ENCODE assay signal across 9 mouse cellular contexts in the genomic region with DNA sequence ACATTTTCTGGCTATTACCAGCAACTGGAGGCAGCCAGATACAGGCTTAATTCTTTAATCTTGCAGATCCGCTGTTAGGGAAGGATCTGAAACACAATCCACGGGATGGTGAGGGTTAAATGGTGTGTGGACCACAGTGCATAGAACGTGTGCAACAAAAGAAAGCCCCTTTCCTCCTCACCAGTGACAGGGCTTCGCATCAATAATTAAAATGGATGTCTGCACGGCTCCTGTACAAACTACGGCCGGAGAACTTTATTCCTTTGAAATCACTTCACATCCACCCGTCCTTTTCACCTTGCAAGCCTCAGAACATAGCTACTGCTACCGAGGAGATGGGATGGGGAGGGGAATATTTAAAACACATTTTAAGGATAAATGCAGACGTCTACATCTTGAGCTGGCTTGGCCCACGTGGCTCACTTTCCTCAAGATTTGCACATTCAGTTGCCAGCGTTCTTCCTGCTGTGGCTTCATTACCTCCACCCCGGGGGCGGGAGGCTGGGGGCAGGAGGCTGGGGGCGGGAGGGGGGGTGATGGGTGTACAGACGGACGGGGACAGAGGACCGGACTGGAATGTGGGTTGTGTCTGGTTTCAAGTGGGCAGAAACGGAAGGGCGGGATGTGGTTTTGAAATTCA. TPM values are rescaled to one million over a fixed set of nuclear protein-coding genes. Genes with fewer than 3 reads are reported as not detected.
DNase-seq lines count a peak whose midpoint lies in the region; ATAC-seq lines count a peak whose summit lies in the region.
"Had no signal": no experiment of that assay in that cellular context is flagged by ENCODE, and none has a peak within 500 bp of the region (broad histone marks: within the 10 kb centered on the region; RNA-seq: fewer than 3 reads in every experiment).

No protein-coding gene starts in this region.

- peak overlapping the region; percentile 56 for H3K9ac ChIP-seq in lung, embryonic 16.5 days (ENCODE audit: low read length)
- peak overlapping the region; percentile 51 for H3K9ac ChIP-seq in forebrain, embryonic 12.5 days
- H3K9ac ChIP-seq in liver, embryonic 13.5 days: no peak overlapping the region
- peak overlapping the region; percentile 43; the same call in 1 of the 2 replicates for H3K9ac ChIP-seq in stomach, embryonic 16.5 days (ENCODE audit: low read length)

- H3K4me1 ChIP-seq in lung, embryonic 16.5 days (replicated peaks; ENCODE audit: control insufficient read depth, insufficient read depth, low read length): peaks cover 13% of the 10 kb centered on the region
- H3K4me1 ChIP-seq in forebrain, embryonic 12.5 days: peaks cover 29% of the 10 kb centered on the region
- H3K4me1 ChIP-seq in liver, embryonic 13.5 days (replicated peaks): peaks cover 15% of the 10 kb centered on the region
- H3K4me1 ChIP-seq in stomach, embryonic 16.5 days (ENCODE audit: control insufficient read depth, insufficient read depth, low read length): peaks cover 13% of the 10 kb centered on the region

- no peaks in the 10 kb centered on the region; the same call in 1 of the 2 replicates for H3K9me3 ChIP-seq in lung, embryonic 16.5 days (ENCODE audit: control insufficient read depth, low read length)
- no peaks in the 10 kb centered on the region for H3K9me3 ChIP-seq in forebrain, embryonic 12.5 days
- H3K9me3 ChIP-seq in liver, embryonic 13.5 days (replicated peaks): no peaks in the 10 kb centered on the region
- H3K9me3 ChIP-seq in stomach, embryonic 16.5 days (replicated peaks; ENCODE audit: control insufficient read depth, low read length): no peaks in the 10 kb centered on the region

- no peak for DNase-seq in lung, postnatal 25 days (ENCODE audit: low spot score)
- no peak for DNase-seq in liver, embryonic 13.5 days
- no peak for DNase-seq in cerebellum, adult 8-10 months
- no peak for DNase-seq in kidney, adult 9 months
- no peak for DNase-seq in adrenal gland, postnatal 25 days

- peak; percentile 51 for ATAC-seq in lung, embryonic 16.5 days (ENCODE audit: low read depth)
- peak; percentile 76 for ATAC-seq in forebrain, embryonic 12.5 days (ENCODE audit: low FRiP score)
- ATAC-seq in liver, embryonic 13.5 days (ENCODE audit: low read depth): no peak
- ATAC-seq in stomach, embryonic 16.5 days (ENCODE audit: insufficient read depth, low FRiP score): no peak

- peak overlapping the region; percentile 3; the same call in 1 of the 2 replicates for H3K27ac ChIP-seq in lung, embryonic 16.5 days (ENCODE audit: low read length)
- peak overlapping the region; percentile 82 for H3K27ac ChIP-seq in forebrain, embryonic 12.5 days
- no peak overlapping the region for H3K27ac ChIP-seq in liver, embryonic 13.5 days
- no peak overlapping the region; the same call in 1 of the 2 replicates for H3K27ac ChIP-seq in stomach, embryonic 16.5 days (ENCODE audit: low read length)

- no peaks in the 10 kb centered on the region; the same call in 1 of the 2 replicates for H3K27me3 ChIP-seq in lung, embryonic 16.5 days (ENCODE audit: control insufficient read depth, insufficient read depth, low read depth, low read length)
- peaks cover 6% of the 10 kb centered on the region; the same call in 1 of the 2 replicates for H3K27me3 ChIP-seq in forebrain, embryonic 12.5 days
- peaks cover 34% of the 10 kb centered on the region for H3K27me3 ChIP-seq in liver, embryonic 13.5 days
- no peaks in the 10 kb centered on the region for H3K27me3 ChIP-seq in stomach, embryonic 16.5 days (ENCODE audit: control insufficient read depth, insufficient read depth, low read length)

- peak overlapping the region; percentile 60 for H3K4me2 ChIP-seq in lung, embryonic 16.5 days (ENCODE audit: low read depth, low read length)
- peak overlapping the region; percentile 56 for H3K4me2 ChIP-seq in forebrain, embryonic 12.5 days
- H3K4me2 ChIP-seq in liver, embryonic 13.5 days: peak overlapping the region; percentile 51
- peak overlapping the region; percentile 53 for H3K4me2 ChIP-seq in stomach, embryonic 16.5 days (ENCODE audit: low read depth, low read length)

- peak overlapping the region; percentile 12 for H3K4me3 ChIP-seq in lung, embryonic 16.5 days (ENCODE audit: low read length)
- peak overlapping the region; percentile 31 for H3K4me3 ChIP-seq in forebrain, embryonic 12.5 days (replicated peaks)
- 0 out of 2 replicates have a peak overlapping the region, but pooled peaks have one; percentile 6 for H3K4me3 ChIP-seq in liver, embryonic 13.5 days (replicated peaks)
- peak overlapping the region; percentile 26 for H3K4me3 ChIP-seq in stomach, embryonic 16.5 days (replicated peaks; ENCODE audit: low read length)

- no peaks in the 10 kb centered on the region for H3K36me3 ChIP-seq in lung, embryonic 16.5 days (ENCODE audit: control insufficient read depth, insufficient read depth, low read length)
- no peaks in the 10 kb centered on the region for H3K36me3 ChIP-seq in forebrain, embryonic 12.5 days (replicated peaks)
- no peaks in the 10 kb centered on the region for H3K36me3 ChIP-seq in liver, embryonic 13.5 days
- no peaks in the 10 kb centered on the region for H3K36me3 ChIP-seq in stomach, embryonic 16.5 days (ENCODE audit: control insufficient read depth, insufficient read depth, low read length)

- WGBS in lung, embryonic 16.5 days: 3% methylated on average over 20 of the region's 20 CpGs
- WGBS in forebrain, embryonic 12.5 days: under 1% methylated on average over 20 of the region's 20 CpGs
- WGBS in liver, embryonic 13.5 days (ENCODE audit: insufficient replicate concordance): 3% methylated on average over 20 of the region's 20 CpGs
- WGBS in stomach, embryonic 16.5 days: 3% methylated on average over 20 of the region's 20 CpGs

RNA-seq across cellular contexts. Expression of a gene that starts 53.3 kb away (rescaled TPM):
- polyA plus RNA-seq in lung, embryonic 16.5 days (2015; fragmentation: Nextera tagmentation; extraction: Ambion mirVana): not detected in 2 replicates
- not detected in 2 replicates for polyA plus RNA-seq in forebrain, embryonic 12.5 days (2016; fragmentation: Nextera tagmentation; extraction: Ambion mirVana)
- not detected in 2 replicates for polyA plus RNA-seq in liver, embryonic 13.5 days (2015; fragmentation: Nextera tagmentation; extraction: Ambion mirVana)
- polyA plus RNA-seq in stomach, embryonic 16.5 days (2015; fragmentation: Nextera tagmentation; extraction: Ambion mirVana): not detected in 2 replicates
- not detected in 2 replicates for total RNA-seq in adrenal gland, postnatal 25 days (2021)
- total RNA-seq: left cerebral cortex, adult 18-20 months had no signal

Comparison
In these comparisons a context has a peak if more than half of its experiments do, and no peak if none do; other contexts are left out.
1. ATAC-seq: peak in lung, embryonic 16.5 days (single experiment) and forebrain, embryonic 12.5 days (single experiment); none in liver, embryonic 13.5 days (single experiment) and stomach, embryonic 16.5 days (single experiment).
2. H3K27ac ChIP-seq: peak in lung, embryonic 16.5 days (single experiment) and forebrain, embryonic 12.5 days (single experiment); none in liver, embryonic 13.5 days (single experiment) and stomach, embryonic 16.5 days (single experiment).
3. Peak in every context shown above with its lines, with median percentiles within 50 percentile points of each other: H3K4me2 ChIP-seq and H3K4me3 ChIP-seq.